Mouse (Mus musculus): ENCODE measurements at regions not wholly inside any gene's neighbourhood (a gene's known extent, or its start where the extent isn't known, plus 50 kb on each side); places are given as distances from the start of the nearest gene placed in this dataset.

DNA sequence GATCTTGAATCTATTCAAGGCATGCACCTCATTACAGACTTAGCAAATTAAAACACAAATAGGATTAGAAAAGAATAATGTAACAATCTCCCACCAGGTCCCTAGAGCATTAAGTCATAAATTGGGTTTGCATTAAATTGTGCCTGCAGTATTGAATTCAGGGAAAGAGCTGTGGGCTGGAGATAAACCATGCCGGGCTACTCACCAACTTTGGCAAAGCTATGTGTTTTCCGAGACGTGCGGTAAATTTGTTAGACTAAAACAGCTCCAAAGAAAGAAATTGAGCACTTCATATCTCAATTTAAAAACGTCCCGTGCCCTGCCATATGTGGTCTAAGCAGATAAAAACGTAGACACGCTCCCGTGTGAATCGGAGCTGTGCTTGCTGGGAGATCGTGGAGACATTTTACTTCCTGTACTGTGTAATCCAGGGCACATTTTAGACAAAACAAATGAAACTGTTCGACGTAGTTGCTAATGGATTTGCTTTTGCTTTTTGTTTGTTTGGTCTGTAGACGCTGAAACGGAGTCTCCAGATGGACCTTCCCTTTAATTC, 219.5 kb downstream of the Snx10 start:
- in situ Hi-C loops (cut with MboI, MseI): no loop called here

DNA sequence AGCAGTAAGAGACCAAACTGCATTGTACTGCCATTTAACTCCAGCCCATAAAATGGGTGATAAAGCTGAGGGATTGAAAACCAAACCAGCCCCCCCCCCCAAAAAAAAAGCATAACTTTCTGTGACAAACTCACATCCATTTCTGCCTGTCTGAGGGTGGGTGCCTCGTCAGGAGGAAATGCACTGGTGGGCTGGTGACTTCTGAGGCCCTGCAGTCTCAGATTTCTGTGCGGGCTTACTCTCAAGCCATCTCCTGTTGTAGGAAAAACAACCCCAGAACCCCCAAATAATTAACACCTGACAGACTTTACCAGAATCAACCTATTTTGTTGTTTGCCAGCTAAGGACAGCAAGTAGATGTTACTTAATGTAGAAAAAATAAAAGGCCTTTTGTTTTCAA, 220.9 kb downstream of the Snx10 start:
- in situ Hi-C loops (cut with MboI, MseI): no loop called here

DNA sequence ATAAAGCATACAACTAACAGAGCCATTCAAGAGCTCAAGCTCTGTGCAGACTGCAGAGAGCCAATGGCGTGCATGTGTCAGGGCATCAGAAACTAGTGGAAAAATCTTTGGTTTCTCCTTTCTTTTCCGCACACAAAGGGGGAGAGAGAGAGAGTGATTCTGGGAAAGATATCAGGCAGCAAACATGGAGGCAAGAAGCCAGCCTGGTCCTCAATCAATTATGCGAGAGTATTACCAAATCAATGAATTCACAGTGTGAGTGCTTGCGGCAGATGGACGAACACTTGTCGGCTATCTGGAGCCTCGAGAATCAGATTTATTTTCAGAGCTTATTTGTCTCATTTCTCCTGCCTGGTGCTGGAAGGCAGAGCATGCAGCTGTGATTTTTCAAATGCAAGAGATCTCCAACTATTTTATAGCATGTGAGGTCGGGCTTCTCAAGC, 230.6 kb downstream of the Snx10 start:
- in situ Hi-C loops (cut with MboI, MseI): no loop called here

DNA sequence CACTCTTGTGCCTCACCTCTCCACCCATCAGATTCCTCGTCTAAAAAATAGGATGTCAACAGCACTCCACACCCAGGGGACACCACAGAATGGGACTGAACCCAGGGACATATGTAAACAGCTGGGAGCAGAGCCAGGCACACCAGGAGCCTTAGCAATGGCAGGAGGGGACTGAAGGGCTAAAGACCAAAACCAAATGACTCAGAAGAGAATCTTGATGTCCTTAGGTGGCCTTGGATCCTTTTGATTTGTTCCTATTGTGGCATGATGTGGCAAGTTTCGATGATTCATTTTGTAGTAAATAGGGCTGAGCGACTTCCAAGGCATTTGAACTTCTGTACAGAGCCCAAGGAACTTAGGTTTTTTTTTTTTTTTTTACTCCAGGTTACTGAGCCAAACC, 233.4 kb downstream of the Snx10 start:
- in situ Hi-C loops (cut with MboI, MseI): no loop called here

DNA sequence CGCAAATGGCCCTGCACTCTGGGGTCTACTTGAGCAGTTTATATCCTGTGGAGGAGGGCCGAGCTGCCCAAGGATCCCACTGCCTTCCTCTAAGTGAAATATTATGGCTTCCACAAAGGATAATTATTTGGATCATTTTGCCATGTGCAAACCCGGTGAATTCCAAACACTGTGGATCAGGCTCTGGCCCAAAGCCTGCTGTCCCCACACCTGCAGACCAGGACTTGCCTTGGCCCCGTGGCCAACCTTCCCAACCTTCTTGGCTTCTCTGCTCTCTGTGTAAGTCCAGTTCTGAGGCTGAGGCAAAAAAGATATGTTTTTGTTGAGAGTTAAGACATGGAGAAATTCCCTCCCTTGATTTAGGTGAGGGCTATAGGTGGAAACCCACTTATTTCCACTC, 234.0 kb downstream of the Snx10 start:
- in situ Hi-C loops (cut with MboI, MseI): no loop called here

DNA sequence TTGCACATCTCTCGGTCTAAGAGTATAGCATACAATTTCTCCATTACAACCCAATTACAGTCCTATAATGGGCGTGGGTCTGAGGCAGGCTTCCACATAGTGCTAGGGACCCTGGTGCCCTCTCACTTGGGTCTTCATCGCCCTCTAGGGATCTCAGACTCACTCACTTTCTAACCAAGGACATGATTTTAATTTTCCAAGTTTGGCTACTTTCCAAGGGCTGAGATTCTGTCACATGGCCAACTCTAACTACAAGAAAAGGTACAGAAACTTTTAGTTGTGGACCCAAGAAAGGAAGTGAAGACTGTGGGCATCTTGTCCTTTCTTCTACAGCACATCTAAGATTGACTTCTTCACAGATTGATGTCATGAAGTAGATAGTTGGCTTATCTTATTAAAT, 235.1 kb downstream of the Snx10 start:
- in situ Hi-C loops (cut with MboI, MseI): no loop called here

DNA sequence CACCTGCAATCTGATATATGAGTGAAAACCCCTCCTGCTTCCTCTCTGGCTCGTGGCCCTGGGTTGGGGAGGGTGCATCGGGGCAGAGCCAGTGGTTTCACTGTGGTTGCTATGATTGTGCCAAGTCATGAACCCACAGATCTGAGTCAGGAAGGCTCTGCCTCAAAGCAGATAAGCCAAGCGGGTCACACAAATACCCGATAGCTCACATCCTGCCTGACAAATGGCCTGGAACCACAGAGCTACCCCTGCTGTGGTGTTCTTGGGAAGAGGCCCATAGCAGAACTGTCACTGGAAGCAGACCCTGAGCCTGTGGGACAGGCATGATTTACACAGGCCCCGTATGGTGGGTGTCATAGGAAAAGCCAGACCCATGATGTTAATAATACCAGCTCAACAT, 236.7 kb downstream of the Snx10 start:
- in situ Hi-C loops (cut with MboI, MseI): no loop called here

DNA sequence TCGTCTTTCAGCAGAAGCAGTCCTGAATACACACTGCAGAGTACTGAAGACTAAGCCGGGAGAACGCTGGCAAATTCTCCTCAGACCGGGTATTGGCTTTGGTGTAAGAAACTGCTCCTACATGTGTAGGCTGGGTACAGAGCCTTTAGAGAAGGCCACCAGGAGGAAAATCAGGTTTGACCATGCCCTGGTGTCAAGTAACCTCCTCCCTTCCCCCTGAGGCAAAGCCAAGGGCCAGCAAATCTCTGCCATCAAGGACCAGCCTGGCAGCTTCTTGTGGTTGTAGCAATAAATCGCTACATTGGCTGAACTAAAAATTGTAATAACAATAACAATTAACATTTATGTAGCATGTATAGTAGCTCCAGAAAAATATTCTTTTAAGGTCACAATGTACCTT, 237.8 kb downstream of the Snx10 start:
- in situ Hi-C loops (cut with MboI, MseI): no loop called here

DNA sequence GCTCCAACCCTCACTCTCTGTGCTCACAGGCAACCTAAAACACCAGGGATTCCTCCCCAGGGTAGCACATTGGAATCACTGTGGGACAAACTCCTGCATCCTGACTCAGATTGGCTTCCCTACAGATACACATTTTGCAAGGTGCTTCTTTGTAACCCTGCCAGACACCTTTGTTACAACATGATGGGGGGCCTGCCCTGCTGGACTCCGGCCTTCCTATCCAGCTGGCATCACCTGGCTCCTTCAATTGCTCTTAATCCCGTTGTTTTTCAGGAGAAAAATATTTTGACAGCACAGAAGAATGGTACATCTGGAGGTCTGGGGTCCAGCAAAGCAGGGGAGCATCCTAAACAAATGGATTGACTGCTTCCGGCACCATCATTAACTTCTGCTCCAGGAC, 242.8 kb downstream of the Snx10 start:
- in situ Hi-C loops (cut with MboI, MseI): no loop called here

DNA sequence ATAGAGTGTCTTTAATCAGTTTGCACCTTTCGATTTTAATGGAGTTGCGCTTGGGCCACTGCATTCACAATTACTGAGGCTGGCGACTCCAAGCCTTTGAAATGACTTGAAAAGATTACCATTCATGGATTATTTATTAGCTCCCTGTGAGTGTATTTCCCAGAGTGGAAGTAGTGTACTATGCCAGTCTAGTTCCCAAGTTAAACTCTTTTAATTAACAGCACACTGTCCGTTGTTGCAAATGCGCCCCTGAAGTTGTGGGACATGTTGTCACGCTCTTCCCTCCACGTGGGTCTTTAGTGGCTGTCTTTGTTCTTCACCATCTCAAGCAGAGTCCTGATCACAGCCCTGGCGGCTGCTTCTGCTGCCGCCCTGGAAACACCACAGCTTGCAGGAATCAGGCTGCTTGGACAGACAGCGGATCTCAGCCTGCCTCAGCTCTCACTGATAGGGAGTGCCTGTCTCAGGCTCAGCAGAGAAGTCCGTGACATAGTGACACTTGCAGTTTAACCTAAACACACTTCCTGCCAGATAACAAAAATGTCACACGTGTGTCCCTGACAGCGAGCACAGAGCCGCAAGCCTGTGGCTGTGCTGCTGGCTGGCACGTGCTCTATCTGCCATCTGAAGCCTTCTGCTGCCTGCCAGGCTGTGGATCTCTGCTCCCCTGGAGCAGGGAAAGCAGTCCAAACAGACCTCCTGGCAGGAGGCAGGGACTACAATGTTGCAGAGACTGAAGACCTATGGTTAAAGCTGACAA, 244.1 kb downstream of the Snx10 start:
- in situ Hi-C loops (cut with MboI, MseI): no loop called here

DNA sequence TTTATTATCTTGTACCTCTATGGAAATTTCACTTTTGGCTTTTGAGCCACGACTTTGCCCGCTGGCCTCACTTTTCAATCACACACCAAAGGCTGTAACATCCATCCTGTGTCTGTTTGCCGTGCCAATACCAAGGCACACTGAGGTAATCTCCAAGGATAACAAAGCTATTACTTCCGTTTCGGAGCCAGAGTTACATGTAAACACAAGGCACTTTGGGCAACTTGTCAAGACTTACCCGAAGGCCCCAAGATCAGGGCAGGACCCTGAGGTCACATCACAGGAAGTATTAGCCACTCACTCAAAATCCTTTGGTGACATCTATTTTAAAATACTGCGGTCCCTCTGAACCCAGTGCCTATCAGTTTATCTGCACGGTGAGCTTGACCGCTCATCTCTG, 241.3 kb downstream of the Skap2 start:
- in situ Hi-C loops (cut with MboI, MseI): loop anchor here (5.0 kb wide), 1 partner anchor 79 kb away; no protein-coding TSS in a partner anchor

DNA sequence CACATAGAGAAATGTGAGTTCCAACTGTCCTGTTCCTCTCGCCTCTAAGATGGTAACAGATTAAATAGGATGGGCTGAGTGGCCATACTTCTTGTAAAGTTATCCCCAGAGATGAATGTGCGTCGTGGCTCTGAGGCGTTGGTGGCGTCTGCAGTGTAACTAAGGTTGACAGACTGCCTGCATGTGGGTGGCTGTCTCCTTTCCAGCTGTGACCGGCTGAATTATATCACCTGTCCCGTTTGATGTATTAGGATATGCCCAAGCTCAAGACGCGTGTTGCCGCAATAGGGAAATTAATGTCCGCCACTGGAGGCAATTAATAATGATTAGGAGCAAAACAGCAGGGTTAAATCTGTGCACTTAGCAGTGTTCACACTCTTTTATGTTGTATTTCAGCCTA, 240.9 kb downstream of the Skap2 start:
- in situ Hi-C loops (cut with MboI, MseI): loop anchor here (5.0 kb wide), 1 partner anchor 79 kb away; no protein-coding TSS in a partner anchor

DNA sequence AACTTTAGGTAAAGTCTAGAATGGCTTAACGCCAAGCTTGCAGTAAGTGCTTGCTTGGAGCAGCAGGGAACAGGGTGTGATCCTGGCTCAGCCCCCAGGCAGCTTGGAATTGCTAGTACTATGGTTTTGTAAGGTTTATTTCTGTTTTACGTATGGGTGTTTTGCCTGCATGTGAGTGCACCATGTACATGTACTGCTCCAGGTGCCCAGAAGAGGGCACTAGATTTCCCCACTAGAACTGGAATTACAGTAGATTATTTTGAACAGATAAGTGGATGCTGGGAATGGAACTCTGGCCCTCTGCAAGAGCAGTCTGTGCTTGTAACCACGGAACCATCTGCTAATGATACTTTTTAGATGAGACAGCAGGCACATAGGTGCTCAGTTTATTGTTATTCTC, 237.6 kb downstream of the Skap2 start:
- in situ Hi-C loops (cut with MboI, MseI): loop anchor here (5.0 kb wide), 1 partner anchor 82 kb away; no protein-coding TSS in a partner anchor

DNA sequence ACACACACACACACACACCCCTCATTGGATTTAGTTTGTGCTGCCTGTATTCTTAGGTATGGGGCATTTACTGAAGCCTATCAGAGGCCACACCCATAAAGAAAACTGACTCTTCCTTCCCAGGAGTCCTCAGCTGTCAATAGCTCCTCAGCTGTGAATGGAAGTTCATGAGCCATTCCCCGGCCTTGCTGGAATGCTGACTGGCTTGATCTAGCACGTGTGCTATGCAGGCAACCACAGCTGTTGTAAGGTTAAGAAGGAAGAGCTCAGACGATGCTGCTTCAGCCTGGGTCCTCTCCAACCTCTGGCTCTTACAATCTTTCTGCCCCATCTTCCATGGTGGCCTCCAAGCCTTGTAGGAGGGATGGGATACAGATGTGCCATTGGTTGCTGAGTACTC, 226.7 kb downstream of the Skap2 start:
- in situ Hi-C loops (cut with MboI, MseI): no loop called here

DNA sequence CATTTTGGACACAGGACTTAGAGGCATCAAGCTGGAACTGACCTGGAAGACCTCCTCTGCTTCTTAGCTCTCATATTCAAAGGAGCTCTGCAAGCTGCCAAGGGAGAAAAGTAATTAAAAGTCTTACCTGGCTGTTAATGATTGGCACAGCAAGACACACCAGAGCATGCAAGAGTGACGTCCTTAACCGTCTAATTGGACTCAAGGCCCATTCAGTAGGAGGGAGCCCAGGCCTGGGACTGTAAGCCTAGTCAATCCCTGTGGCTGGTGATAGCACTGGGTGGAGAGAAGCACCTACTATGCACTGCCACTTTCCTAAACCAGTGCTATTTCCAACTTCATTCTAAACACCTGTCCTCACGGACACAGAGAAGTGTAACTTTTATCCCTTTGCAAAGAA, 225.5 kb downstream of the Skap2 start:
- in situ Hi-C loops (cut with MboI, MseI): no loop called here

DNA sequence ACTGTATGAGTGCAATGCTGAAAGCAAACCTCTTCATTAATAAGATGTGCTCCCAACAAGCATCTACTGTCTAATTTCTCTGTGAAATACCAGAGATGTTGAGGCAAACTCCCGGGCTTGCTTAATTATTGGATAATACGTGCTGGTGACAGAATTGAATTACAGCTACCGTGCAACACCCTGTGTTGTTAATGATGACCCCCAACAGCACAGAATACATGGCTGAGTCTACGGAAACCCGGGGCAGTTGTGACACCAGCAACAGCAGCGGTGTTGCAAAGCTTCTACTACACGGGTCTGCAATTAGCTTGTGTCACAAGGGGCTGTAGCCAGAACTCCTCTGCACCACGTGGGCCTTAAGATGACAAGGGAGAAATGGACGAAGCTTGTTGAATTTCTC, 224.2 kb downstream of the Skap2 start:
- in situ Hi-C loops (cut with MboI, MseI): no loop called here

DNA sequence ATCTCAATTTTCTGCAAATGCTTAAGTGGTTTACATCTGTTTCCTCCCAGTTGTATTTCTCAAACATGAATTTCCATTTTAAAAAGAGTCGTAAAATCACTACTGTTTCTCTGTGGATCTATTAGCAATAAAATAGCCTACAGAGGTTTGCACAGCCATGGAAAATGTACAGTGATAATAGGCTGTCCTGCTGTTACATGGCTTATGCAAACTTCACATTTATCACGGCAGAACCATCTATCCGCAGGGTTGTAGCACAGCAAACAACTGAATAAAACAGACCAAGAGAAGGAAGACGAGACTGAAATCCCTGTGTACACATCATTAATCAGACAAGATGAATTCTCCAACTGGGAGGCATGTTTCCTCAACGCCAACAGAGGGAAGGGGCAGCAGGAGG, 222.1 kb downstream of the Skap2 start:
- in situ Hi-C loops (cut with MboI, MseI): no loop called here

DNA sequence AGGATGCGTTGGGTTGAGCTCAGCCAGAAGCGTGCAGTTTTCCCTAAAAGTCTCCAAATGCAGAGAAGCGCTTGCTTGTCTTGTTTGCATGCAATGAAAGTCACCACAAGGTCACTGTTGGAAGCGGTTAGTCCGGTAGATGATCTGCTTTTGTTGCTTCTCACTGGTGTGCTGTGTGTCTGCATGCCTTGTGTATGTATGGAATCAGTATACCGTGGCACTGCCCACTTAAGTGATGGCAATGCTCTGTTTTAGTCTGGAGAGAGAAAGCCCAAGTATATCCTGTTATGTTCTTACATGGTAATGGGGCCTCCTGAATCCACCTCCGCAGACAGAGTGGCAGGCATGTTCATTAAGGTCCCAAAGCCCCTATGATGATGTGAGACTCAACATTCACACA, 221.7 kb downstream of the Skap2 start:
- in situ Hi-C loops (cut with MboI, MseI): no loop called here

DNA sequence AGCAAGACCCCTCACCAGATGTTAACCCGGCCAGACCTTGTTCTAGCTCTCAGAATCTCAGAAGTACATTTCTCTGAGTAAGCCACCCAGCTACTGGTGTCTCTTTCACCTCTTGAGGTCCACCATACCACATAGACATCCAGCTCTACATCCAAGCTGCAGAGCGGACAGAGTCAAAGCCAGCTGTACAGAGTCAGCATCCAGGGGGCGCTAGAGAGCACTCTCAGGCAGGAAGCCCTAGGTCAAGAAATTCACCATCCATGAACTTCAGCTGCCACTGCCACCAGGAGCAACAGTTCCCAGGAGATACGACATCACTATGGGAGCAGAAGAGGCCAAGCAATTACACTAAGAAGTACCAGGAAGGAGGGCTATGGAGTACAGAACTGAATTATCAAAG, 217.0 kb downstream of the Skap2 start:
- in situ Hi-C loops (cut with MboI, MseI): no loop called here

DNA sequence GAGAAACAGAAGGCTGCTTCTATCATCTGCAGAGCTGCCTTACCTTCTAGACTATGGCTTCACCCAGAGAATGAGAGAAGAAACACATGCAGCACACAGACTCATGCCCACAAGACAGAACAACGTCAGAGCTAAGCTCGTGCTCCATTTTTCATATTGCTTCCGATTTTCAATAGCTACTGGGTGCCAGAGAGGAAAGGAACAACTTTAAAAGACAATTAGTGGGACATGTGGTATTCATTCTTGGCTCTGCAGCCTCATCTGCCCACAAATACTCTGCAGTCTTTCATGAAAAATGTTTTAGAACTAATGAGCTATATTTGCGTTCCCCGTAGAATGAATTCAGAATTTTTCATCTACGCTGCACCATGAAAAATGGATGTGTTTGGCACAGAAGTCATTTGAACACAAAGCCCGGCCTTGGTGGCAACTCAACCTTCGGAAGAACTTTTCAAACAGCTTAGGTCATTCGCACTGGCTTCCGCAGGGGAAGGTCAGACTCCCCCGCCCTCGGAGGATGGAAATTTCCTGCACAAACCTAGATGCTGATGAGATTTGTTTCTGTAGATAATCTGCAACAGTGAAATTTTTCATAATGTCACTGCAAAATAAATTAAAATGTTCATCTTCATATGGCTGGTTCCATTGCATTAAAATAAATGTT, 213.6 kb downstream of the Skap2 start:
- in situ Hi-C loops (cut with MboI, MseI): no loop called here

DNA sequence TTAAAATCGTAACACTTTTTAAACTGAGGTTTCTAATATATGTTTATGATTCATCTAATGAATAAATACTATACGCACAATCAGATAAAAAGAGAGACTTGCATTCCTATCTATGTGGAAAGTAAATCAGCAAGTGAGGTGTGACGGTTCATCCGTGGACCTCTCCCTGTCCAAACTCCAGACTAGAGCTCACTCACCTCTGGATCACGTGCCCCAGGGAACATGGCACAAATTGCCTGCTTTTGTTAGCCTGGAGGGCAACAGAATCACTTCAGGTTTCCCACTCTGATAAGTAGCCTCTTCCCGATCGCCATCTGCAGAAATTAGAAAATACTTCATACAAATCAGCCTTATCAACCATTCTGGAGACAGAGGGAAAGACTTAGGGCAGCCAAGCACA, 206.7 kb downstream of the Skap2 start:
- in situ Hi-C loops (cut with MboI, MseI): no loop called here
